Mouse (Mus musculus) intestine, postnatal 0 days (tissue): ENCODE results near the gene Acvrl1. TPM values are rescaled to one million over a fixed set of nuclear protein-coding genes. Genes with fewer than 3 reads are reported as not detected.

Experiments
- ATAC-seq: fragments of 200-750 bp; cut with Nextera tagmentation; 2 replicates; pipeline ENCODE4 v1.8.0; 2017; ENCODE audit warnings: mild to moderate bottlenecking, moderate TSS enrichment, moderate library complexity
- H3K27ac ChIP-seq: fragments of 300-500 bp; sonication (generic); 2 replicates; pipeline ENCODE4 v1.5.1; 2014; ENCODE audit warnings: mild to moderate bottlenecking, low read depth, low read length, moderate library complexity
- H3K27me3 ChIP-seq: fragments of 300-500 bp; sonication (generic); replicated peaks from 2 replicates; pipeline ENCODE4 v1.6.1; 2014; ENCODE audit warnings: low read length, mixed read lengths; ENCODE audit not compliant: control insufficient read depth, insufficient read depth
- H3K36me3 ChIP-seq: fragments of 300-500 bp; sonication (generic); 2 replicates; pipeline ENCODE4 v1.6.1; 2014; ENCODE audit warnings: mild to moderate bottlenecking, moderate library complexity; ENCODE audit not compliant: control insufficient read depth, insufficient read depth
- H3K4me1 ChIP-seq: fragments of 300-500 bp; sonication (generic); replicated peaks from 2 replicates; pipeline ENCODE4 v1.6.1; 2014; ENCODE audit warnings: antibody characterized with exemption, low read length, mixed read lengths; ENCODE audit not compliant: control insufficient read depth, insufficient read depth
- H3K4me2 ChIP-seq: fragments of 300-500 bp; sonication (generic); replicated peaks from 2 replicates; pipeline ENCODE4 v1.6.1; 2014; ENCODE audit warnings: low read depth, mild to moderate bottlenecking, moderate library complexity
- H3K4me3 ChIP-seq: fragments of 300-500 bp; sonication (generic); 2 replicates; pipeline ENCODE4 v1.5.1; 2014; ENCODE audit warnings: low read depth, low read length
- H3K9ac ChIP-seq: fragments of 300-500 bp; sonication (generic); 2 replicates; pipeline ENCODE4 v1.6.1; 2014; ENCODE audit warnings: mild to moderate bottlenecking, low read depth, low read length
- H3K9me3 ChIP-seq: fragments of 300-500 bp; sonication (generic); 2 replicates; pipeline ENCODE4 v1.6.1; 2016; ENCODE audit warnings: mixed run types; ENCODE audit not compliant: control insufficient read depth
- CTCF ChIP-seq: sonication (generic); IDR thresholded peaks from 2 replicates; pipeline ENCODE4 v1.5.1; 2016; ENCODE audit warnings: low read depth, mild to moderate bottlenecking, control low read depth, antibody characterized with exemption, moderate library complexity
- WGBS: fragments of 180-500 bp; shearing (Covaris S2); extraction: QIAGEN DNeasy Blood & Tissue Kit; methylation state at CpG from one replicate; pipeline ENCODE4 v1.1.7; 2014; 5-methylcytosine and 5-hydroxymethylcytosine counted together
- polyA plus RNA-seq: library from polyadenylated mRNA; unstranded; fragments of >200 nt; fragmentation: Nextera tagmentation; extraction: Ambion mirVana; gene quantifications from 2 replicates; pipeline ENCODE4 v1.2.1, GENCODE M21; 2015

Acvrl1 gene
- polyA plus RNA-seq, 1 experiment from 2014 or later = 13.8 TPM

DNA sequence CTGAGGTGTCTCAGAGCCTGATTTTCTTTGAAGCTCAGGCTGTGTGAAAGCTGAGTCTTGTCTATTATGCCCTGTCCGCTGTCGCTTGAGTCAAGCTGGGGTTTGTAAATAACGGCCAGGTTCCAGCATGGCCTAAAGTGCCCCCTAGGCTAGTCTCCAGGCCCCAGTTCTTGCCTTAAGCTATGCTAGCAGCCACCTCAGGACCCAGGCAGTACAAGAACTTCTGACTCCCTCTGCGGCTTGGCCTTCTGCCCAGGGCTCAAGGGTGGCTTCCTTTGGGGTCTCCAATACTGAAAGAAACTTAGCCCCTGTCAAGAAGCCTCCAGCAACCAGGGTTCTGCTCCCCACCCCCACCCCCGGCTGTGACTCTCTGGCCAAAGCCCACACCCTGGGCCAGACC, 15.9 kb downstream of the Acvrl1 start:
- 69% methylated on average over 5 of the region's 5 CpGs for WGBS
- H3K4me2 ChIP-seq = peak overlapping the region; percentile 68
- no peak overlapping the region for H3K9ac ChIP-seq
- H3K36me3 ChIP-seq = no peaks in the 10 kb centered on the region
- ATAC-seq = no peak
- H3K4me3 ChIP-seq = no peak overlapping the region
- no peaks in the 10 kb centered on the region for H3K27me3 ChIP-seq
- TF ChIP-seq CTCF = no peak
- no peaks in the 10 kb centered on the region for H3K9me3 ChIP-seq
- peaks cover 50% of the 10 kb centered on the region for H3K4me1 ChIP-seq
- H3K27ac ChIP-seq = peak overlapping the region; percentile 94

DNA sequence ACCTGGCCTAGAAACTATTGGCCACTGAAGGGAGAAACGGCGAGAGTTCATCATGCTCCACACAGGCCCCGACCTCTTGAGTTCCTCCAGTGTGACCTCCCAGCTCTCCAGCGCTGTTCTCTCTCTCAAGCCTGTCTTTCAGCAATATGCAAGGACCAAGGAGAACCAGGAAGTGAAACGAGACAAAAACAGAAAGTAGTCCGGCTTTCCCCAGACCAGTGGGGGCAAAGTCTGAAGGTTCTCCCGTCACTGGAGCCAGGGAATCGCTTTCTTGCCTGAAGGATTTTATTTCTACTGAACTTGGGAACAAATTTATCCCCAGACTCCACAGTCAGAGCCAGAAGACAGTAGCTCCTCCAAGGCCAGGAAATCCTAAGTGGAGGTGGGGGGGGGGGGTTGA, 16.5 kb downstream of the Acvrl1 start:
- no peaks in the 10 kb centered on the region for H3K36me3 ChIP-seq
- H3K9me3 ChIP-seq = no peaks in the 10 kb centered on the region
- peaks cover 43% of the 10 kb centered on the region for H3K4me1 ChIP-seq
- peak overlapping the region; percentile 8; the same call in 1 of the 2 replicates for H3K9ac ChIP-seq
- peak overlapping the region; percentile 94 for H3K27ac ChIP-seq
- H3K4me3 ChIP-seq = peak overlapping the region; percentile 30
- no peak for TF ChIP-seq CTCF
- H3K4me2 ChIP-seq = peak overlapping the region; percentile 68
- peak; percentile 23 for ATAC-seq
- 31% methylated on average over 8 of the region's 8 CpGs for WGBS
- no peaks in the 10 kb centered on the region for H3K27me3 ChIP-seq

DNA sequence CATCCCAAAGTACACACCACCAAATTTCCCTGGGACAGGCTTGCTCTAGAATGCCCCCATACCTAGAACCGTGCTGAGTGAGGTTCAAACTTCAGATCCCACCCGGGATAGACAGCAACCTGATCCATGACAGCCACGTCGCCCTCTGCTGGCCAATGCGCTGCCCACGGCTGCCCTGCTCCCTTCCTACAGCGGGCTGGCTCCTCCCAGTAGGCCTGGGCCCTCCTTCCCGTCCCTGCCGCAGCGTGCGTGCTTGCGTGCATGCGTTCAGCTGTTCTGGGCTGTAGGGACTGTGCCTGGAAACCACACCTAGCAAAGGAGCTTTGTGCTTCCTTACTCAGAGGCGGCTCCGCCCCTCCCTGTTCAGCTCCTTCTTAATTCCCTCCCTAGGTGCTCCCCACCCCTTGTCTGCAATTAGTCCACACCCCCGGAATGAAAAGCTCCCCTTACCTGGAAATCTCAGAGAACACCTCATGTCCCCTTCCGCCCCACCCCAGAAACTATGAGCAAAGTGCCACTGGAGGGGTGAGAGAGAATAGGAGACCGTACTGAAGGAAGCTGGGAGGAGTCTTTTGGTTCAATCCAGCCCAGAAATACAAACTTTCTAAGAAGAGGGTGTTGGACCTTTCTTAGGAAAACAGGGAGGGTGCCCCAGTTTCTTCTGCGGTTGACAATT, 17.2 kb downstream of the Acvrl1 start:
- TF ChIP-seq CTCF = peak; percentile 99

DNA sequence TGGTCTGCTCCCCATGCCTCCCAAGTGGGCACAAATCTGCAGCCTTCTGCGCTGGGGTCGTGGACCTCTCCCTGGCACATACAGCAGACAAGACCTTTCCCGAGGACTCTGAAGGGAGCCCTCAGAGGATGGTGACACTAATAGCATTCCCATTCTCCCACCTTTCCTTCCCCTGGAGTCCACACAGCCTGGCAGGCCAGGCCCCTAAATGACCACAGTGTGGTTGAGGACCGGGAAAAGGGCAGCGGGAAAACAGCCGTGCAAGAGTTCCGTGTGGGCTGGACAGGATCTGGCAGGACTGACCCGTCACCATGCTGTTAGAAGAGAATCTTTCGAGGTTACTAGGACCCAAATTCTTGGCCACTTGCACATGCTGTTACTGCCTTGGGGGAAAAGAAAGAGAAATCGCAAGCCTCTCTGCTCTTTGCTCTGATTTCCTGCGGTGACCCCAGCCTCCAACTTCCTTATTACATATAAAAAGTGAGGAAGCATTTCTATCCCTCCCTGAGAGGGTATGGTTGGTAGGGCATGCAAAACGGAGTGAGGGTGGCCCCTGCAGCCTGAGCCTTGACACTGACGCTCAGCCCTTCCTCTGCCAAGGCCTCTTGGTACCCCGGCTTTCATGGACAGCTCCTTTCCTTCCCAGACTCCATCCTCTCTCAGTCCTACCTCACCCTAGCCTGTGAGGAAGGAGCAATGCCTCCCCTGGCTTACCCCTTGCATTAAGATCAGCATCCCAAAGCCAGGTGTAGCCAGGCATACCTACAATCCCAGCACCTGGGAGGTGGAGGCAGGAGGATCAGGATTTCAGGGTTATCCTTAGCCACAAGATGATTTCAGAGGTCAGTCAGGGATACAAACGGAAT, 18.0 kb downstream of the Acvrl1 start:
- TF ChIP-seq CTCF = no peak; the same call in 1 of the 2 replicates
- Histone ChIP-seq H3K4me2 (peak overlapping the region; percentile 68), H3K36me3 (no peaks in the 10 kb centered on the region), H3K4me3 (no peak overlapping the region), H3K4me1 (peaks cover 32% of the 10 kb centered on the region), H3K27ac (peak overlapping the region; percentile 94; the same call in 1 of the 2 replicates), H3K9ac (no peak overlapping the region), H3K27me3 (no peaks in the 10 kb centered on the region), H3K9me3 (no peaks in the 10 kb centered on the region)
- WGBS = 42% methylated on average over 15 of the region's 15 CpGs
- ATAC-seq = no peak

More for the DNA sequence above, 17.2 kb downstream of the Acvrl1 start:
- no peaks in the 10 kb centered on the region for H3K9me3 ChIP-seq
- ATAC-seq = peak; percentile 94
- H3K4me2 ChIP-seq = peak overlapping the region; percentile 68
- H3K27ac ChIP-seq = peak overlapping the region; percentile 94
- WGBS = 4% methylated on average over 19 of the region's 19 CpGs
- H3K4me1 ChIP-seq = peaks cover 37% of the 10 kb centered on the region
- no peaks in the 10 kb centered on the region for H3K27me3 ChIP-seq
- peak overlapping the region; percentile 8; the same call in 1 of the 2 replicates for H3K9ac ChIP-seq
- no peaks in the 10 kb centered on the region for H3K36me3 ChIP-seq
- H3K4me3 ChIP-seq = peak overlapping the region; percentile 30

DNA sequence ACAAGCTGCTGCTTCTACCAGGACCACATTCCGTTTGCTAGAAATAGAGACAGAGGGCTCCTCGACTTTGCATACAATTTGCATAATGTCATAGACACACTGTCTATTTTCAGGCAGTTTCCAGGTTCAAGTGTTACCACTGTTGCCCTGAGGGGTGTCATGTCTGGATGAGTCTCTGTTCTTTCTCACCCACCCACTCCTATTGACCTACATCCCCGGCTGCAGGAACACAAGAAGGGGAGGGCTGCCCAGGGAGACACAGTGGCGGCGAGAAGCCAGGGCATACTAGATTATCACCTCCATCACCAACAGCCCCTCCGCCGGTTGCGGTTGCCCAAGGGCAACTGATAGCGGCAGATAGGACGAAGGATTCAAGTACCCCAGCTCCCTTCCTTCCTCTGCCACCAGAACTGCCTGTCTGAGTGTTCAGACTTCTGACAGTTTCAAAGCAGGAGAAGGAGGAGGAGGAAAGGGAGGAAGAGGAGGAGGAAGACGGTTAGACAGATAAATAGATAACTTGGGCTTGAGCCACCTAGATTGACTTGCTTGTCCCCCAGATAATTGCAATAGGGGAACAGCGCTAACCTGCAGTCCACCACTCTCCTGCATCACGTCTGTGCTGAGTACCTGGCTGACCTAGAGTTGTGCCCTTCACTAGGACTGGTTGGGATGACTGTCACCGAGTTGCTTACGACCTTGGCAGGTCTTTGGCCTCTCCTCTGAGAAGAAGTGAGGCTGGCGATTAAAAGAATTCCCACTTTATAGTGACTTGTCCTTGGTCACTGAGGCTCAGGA, 19.0 kb downstream of the Acvrl1 start:
- Histone ChIP-seq H3K4me1 (peaks cover 32% of the 10 kb centered on the region), H3K27ac (no peak overlapping the region), H3K4me2 (no peak overlapping the region), H3K4me3 (no peak overlapping the region), H3K36me3 (no peaks in the 10 kb centered on the region), H3K9ac (no peak overlapping the region), H3K9me3 (no peaks in the 10 kb centered on the region), H3K27me3 (no peaks in the 10 kb centered on the region)
- 65% methylated on average over 16 of the region's 16 CpGs for WGBS
- TF ChIP-seq CTCF = no peak
- no peak for ATAC-seq

DNA sequence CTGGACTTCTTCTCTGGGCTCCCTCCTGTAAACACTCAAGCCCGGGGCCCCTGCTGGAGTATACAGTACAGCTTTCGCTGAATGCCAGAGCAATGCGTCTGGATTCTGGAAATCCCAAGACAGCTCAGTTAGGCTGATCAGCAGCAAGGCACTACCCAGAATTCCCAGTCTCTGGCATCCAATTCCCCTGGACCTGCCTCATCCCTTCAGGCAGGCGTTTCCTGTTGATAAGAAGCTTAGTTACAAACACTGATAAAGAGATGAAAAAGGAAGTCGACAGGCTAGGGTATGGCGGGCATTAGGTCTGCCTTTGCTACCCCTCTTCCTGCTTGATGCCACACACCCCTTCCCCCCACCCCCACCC, 19.6 kb downstream of the Acvrl1 start:
- TF ChIP-seq CTCF = no peak
- no peaks in the 10 kb centered on the region for H3K9me3 ChIP-seq
- H3K4me3 ChIP-seq = no peak overlapping the region
- peaks cover 28% of the 10 kb centered on the region for H3K4me1 ChIP-seq
- no peaks in the 10 kb centered on the region for H3K27me3 ChIP-seq
- H3K27ac ChIP-seq = no peak overlapping the region
- H3K36me3 ChIP-seq = no peaks in the 10 kb centered on the region
- no peak for ATAC-seq
- H3K4me2 ChIP-seq = no peak overlapping the region
- no peak overlapping the region for H3K9ac ChIP-seq
- 12% methylated on average over 6 of the region's 6 CpGs for WGBS
